Mouse (Mus musculus) intestine, embryonic 14.5 days (tissue): Measurements from ENCODE around the gene Stau1. TPM values are rescaled to one million over a fixed set of nuclear protein-coding genes. Genes with fewer than 3 reads are reported as not detected.

Source experiments
- ATAC-seq: fragments of 200-750 bp; cut with Nextera tagmentation; replicated peaks from 2 replicates; pipeline ENCODE4 v1.8.0; 2017; ENCODE audit warnings: low read depth, moderate number of reproducible peaks, moderate TSS enrichment, moderate library complexity; ENCODE audit not compliant: low FRiP score, low TSS enrichment
- DNase-seq: peaks from one replicate; pipeline ENCODE4 v3.0.0-alpha.2; 2018; ENCODE audit warnings: low spot score
- H3K27ac ChIP-seq: fragments of 300-500 bp; sonication (generic); 2 replicates; pipeline ENCODE4 v1.5.1; 2014; ENCODE audit warnings: low read depth, mild to moderate bottlenecking, control low read depth
- H3K27me3 ChIP-seq: fragments of 300-500 bp; sonication (generic); replicated peaks from 2 replicates; pipeline ENCODE4 v1.6.1; 2014; ENCODE audit warnings: low read length, control low read depth; ENCODE audit not compliant: control insufficient read depth, insufficient read depth
- H3K36me3 ChIP-seq: fragments of 300-500 bp; sonication (generic); 2 replicates; pipeline ENCODE4 v1.6.1; 2014; ENCODE audit warnings: low read length, control low read depth; ENCODE audit not compliant: control insufficient read depth, insufficient read depth
- H3K4me1 ChIP-seq: fragments of 300-500 bp; sonication (generic); replicated peaks from 2 replicates; pipeline ENCODE4 v1.6.1; 2014; ENCODE audit warnings: low read length, control low read depth, mixed read lengths; ENCODE audit not compliant: control insufficient read depth, insufficient read depth
- H3K4me2 ChIP-seq: fragments of 300-500 bp; sonication (generic); 2 replicates; pipeline ENCODE4 v1.6.1; 2014; ENCODE audit warnings: low read length
- H3K4me3 ChIP-seq: fragments of 300-500 bp; sonication (generic); 2 replicates; pipeline ENCODE4 v1.5.1; 2014; ENCODE audit warnings: low read depth, low read length, control low read depth, mixed read lengths
- H3K9ac ChIP-seq: fragments of 300-500 bp; sonication (generic); 2 replicates; pipeline ENCODE4 v1.6.1; 2014; ENCODE audit warnings: mild to moderate bottlenecking, low read length
- H3K9me3 ChIP-seq: fragments of 300-500 bp; sonication (generic); 2 replicates; pipeline ENCODE4 v1.6.1; 2016; ENCODE audit warnings: low read length, control low read depth; ENCODE audit not compliant: control insufficient read depth
- WGBS: fragments of 180-500 bp; shearing (Covaris S2); extraction: QIAGEN DNeasy Blood & Tissue Kit; methylation state at CpG from one replicate; pipeline ENCODE4 v1.1.7; 2014; 5-methylcytosine and 5-hydroxymethylcytosine counted together
- polyA plus RNA-seq: library from polyadenylated mRNA; unstranded; fragments of >200 nt; fragmentation: Nextera tagmentation; extraction: Ambion mirVana; gene quantifications from 2 replicates; pipeline ENCODE4 v1.2.1, GENCODE M21; 2014

Gene Stau1
- polyA plus RNA-seq, 1 experiment from 2014 or later, result 68.8 TPM

DNA sequence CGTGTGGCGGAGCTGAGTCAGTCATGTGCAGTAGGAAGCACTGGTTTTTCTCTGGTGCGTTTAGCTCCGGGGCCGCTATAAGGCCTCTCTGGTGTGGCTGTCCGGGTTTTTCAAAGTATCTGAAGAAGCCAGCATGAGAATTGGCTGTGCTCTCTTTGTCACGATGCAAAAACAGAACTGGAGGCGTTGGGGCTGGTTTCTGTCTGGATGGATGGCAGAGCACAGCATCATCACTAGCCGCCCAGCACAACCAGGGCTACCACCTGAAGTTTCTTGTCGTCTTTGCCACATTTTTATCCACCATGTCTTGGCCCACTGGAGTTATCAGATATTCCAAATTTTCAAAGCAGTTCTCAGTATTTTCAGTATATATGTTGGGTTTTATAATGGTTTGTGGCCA, 47.2 kb downstream of the Stau1 start:
- H3K4me1 ChIP-seq, result no peaks in the 10 kb centered on the region
- 89% methylated on average over 10 of the region's 10 CpGs for WGBS
- H3K27me3 ChIP-seq, result no peaks in the 10 kb centered on the region
- no peak for DNase-seq
- peaks cover 95% of the 10 kb centered on the region for H3K36me3 ChIP-seq
- no peaks in the 10 kb centered on the region for H3K9me3 ChIP-seq
- no peak overlapping the region for H3K4me3 ChIP-seq
- ATAC-seq, result no peak
- no peak overlapping the region for H3K4me2 ChIP-seq
- no peak overlapping the region for H3K27ac ChIP-seq
- no peak overlapping the region for H3K9ac ChIP-seq

DNA sequence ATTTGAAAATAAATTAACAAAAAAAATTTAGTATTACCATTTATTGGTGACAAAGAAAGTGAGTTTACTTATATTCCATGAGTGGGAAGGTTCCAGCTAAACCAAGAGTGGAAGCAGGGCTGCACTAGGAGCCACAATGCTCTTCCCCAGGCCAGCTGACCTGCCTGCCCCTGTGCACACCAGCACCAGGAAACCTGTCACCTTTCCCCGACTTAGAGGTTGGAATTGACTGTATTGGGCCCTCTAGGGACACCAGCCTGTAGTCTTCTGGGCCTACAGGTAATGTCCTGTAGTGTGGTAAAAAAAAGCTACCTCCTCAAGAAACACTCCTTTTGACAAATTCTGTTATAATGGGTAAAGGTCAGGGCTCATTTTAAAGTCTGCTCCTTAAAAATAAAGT, 47.9 kb downstream of the Stau1 start:
- no peak for DNase-seq
- no peak overlapping the region for H3K4me2 ChIP-seq
- no peaks in the 10 kb centered on the region for H3K9me3 ChIP-seq
- ATAC-seq, result no peak
- peaks cover 95% of the 10 kb centered on the region for H3K36me3 ChIP-seq
- 69% methylated on average over 1 of the region's 1 CpGs for WGBS
- no peak overlapping the region for H3K4me3 ChIP-seq
- no peak overlapping the region for H3K9ac ChIP-seq
- no peaks in the 10 kb centered on the region for H3K4me1 ChIP-seq
- no peaks in the 10 kb centered on the region for H3K27me3 ChIP-seq
- no peak overlapping the region for H3K27ac ChIP-seq

DNA sequence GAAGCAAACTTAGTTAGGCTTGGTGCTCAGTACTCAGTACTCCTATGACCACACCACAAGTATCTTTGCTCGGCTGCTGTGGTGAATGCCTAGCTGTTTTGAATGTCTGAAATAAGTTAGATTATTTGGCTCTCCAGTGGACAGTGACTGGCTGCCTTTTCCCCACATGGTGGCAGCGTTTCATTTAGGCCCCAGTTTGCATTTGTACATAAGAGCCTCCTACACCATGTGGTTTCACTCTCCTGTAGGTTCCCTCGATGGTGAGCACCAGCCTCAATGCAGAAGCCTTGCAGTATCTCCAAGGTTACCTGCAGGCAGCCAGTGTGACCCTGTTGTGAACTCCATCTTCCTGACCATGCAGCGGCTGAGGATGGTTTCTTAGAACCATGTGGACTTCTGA, 50.6 kb downstream of the Stau1 start:
- no peaks in the 10 kb centered on the region for H3K27me3 ChIP-seq
- H3K9me3 ChIP-seq, result no peaks in the 10 kb centered on the region
- ATAC-seq (0 out of 2 replicates have a peak, but pooled peaks have one; percentile 26), DNase-seq (no peak)
- no peak overlapping the region for H3K4me2 ChIP-seq
- peaks cover 95% of the 10 kb centered on the region for H3K36me3 ChIP-seq
- no peak overlapping the region for H3K4me3 ChIP-seq
- H3K4me1 ChIP-seq, result no peaks in the 10 kb centered on the region
- H3K9ac ChIP-seq, result no peak overlapping the region
- no peak overlapping the region for H3K27ac ChIP-seq
- 49% methylated on average over 4 of the region's 4 CpGs for WGBS

DNA sequence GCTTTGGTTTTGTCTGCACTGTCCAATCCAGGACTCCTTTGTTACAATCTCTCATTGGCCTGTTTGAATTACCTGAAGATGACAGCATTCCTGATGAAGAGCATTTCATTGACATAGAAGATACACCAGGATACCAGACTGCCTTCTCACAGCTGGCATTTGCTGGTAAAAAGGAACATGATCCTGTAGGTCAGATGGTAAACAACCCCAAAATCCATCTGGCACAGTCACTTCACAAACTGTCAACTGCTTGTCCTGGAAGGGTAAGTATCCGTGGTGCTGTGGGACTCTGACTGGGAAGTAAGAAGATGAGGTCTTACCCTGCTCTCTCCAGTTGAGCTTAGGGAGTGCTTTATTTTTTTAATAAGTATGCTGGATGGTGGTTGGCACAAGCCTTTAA, 51.8 kb downstream of the Stau1 start:
- DNase-seq, result no peak
- no peaks in the 10 kb centered on the region for H3K27me3 ChIP-seq
- no peaks in the 10 kb centered on the region for H3K9me3 ChIP-seq
- no peak overlapping the region for H3K4me2 ChIP-seq
- WGBS, result 90% methylated on average over 1 of the region's 1 CpGs
- no peak for ATAC-seq
- peaks cover 93% of the 10 kb centered on the region for H3K36me3 ChIP-seq
- H3K4me3 ChIP-seq, result no peak overlapping the region
- no peak overlapping the region for H3K27ac ChIP-seq
- no peak overlapping the region for H3K9ac ChIP-seq
- no peaks in the 10 kb centered on the region for H3K4me1 ChIP-seq

DNA sequence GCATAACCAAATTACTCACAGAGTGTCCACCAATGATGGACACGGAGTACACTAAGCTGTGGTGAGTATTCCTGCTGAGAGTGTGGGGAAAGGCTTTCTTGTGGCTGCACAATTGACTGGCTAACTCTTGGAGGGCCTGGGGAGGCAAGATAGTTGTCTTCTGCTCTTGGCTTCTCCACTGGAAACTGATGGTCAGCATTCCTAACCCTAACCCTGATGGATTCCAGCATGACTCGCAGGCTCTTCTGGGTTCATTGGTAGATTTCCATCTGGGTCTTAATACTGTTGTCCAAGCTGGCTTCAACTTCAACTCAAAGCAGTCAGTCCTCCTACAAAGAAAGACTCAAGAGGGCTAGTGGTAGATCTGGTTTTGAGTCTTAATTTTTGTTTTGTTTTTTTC, 53.0 kb downstream of the Stau1 start:
- 92% methylated on average over 2 of the region's 2 CpGs for WGBS
- no peak overlapping the region for H3K4me3 ChIP-seq

DNA sequence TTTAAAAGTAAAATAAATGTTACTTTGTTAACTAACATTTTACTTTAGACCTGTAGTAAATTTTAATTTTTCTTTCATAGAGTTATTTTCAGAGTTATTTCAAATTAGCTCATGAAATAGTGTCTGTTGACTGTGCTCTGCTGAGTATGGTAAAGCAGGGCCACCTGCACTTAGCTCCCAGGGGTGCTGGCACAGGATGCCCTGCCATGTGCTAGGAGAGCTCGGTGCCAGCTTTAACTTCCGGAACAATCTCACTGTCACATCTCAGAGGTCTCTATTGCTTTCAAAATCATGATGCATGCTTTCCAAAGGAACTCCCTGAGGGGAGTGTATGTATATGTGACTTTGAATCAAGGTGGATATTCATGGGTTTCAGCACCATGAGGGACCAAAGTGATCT, 59.9 kb downstream of the Stau1 start:
- no peaks in the 10 kb centered on the region for H3K27me3 ChIP-seq
- no peak overlapping the region for H3K9ac ChIP-seq
- H3K9me3 ChIP-seq, result no peaks in the 10 kb centered on the region
- no peak overlapping the region for H3K27ac ChIP-seq
- peaks cover 94% of the 10 kb centered on the region for H3K36me3 ChIP-seq
- H3K4me1 ChIP-seq, result no peaks in the 10 kb centered on the region
- no peak for ATAC-seq
- no peak overlapping the region for H3K4me3 ChIP-seq
- DNase-seq, result no peak
- H3K4me2 ChIP-seq, result no peak overlapping the region
- 93% methylated on average over 2 of the region's 2 CpGs for WGBS

More for the DNA sequence above, 53.0 kb downstream of the Stau1 start:
- Histone ChIP-seq H3K4me1 (no peaks in the 10 kb centered on the region), H3K9me3 (no peaks in the 10 kb centered on the region), H3K4me2 (no peak overlapping the region), H3K9ac (no peak overlapping the region), H3K36me3 (peaks cover 93% of the 10 kb centered on the region), H3K27ac (no peak overlapping the region), H3K27me3 (no peaks in the 10 kb centered on the region)
- DNase-seq (no peak), ATAC-seq (no peak)

DNA sequence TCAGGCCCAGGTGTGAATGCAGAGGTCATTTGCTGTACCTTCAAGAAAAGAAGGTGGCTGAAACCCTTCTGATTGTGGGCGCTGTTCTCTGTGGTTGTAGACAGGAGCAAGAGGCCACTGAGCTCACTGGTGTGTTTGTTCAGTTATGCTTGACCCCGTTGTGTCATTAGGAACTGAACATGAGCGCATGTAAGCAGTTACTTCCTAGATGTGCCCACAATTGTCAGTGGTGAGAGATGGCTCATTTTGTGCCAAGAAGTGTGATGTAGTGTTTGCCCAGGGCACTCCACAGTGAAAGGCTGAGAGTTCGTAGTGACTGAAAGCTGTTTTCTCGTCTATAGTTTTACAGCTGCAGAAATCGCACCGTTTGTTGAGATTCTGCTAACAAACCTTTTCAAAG, 60.5 kb downstream of the Stau1 start:
- ATAC-seq (no peak), DNase-seq (no peak)
- Histone ChIP-seq H3K4me2 (no peak overlapping the region), H3K27ac (no peak overlapping the region), H3K4me1 (no peaks in the 10 kb centered on the region), H3K4me3 (no peak overlapping the region), H3K9ac (no peak overlapping the region), H3K27me3 (no peaks in the 10 kb centered on the region), H3K36me3 (peaks cover 94% of the 10 kb centered on the region), H3K9me3 (no peaks in the 10 kb centered on the region)
- 92% methylated on average over 7 of the region's 7 CpGs for WGBS

DNA sequence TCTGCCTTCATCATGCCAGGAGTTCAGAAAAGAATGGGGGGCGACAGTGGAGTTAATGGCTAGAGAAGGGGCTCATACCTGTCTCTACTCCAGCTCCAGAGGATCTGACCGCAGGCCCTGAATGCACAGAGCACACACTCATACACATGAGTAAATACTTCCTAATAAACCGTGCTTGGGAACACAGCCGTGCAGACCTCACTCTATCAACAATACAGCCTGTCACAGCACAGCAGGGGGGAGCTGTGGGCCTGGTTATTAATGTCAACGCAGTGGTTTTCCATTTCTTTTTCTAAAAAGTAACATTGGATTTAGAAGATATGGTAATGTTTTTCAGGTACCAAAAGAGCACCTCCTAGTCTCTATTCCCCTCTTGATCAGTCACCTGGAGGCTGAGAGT, 61.7 kb downstream of the Stau1 start:
- H3K4me2 ChIP-seq, result no peak overlapping the region
- DNase-seq (no peak), ATAC-seq (no peak)
- no peaks in the 10 kb centered on the region for H3K4me1 ChIP-seq
- no peaks in the 10 kb centered on the region for H3K27me3 ChIP-seq
- no peak overlapping the region for H3K27ac ChIP-seq
- no peaks in the 10 kb centered on the region for H3K9me3 ChIP-seq
- no peak overlapping the region for H3K4me3 ChIP-seq
- H3K9ac ChIP-seq, result no peak overlapping the region
- WGBS, result 86% methylated on average over 5 of the region's 5 CpGs
- peaks cover 96% of the 10 kb centered on the region for H3K36me3 ChIP-seq

DNA sequence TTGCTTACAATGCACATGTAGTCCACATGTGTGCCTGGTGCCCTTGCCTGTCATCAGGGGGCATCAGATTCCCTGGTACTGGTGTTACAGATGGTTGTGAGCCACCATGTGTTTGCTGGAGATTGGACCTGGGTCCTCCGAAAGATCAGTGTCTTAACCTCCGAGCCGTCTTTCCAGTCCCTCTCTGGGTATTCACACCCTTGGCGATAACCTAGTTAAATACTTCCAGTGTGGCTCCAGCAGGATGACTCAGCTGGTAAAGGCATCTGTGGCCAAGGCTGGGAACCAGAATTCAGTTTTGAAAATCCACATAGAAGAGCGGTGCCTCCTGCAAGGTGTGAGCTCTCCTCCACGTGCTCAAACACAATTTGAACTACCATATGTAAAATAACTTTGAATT, 62.2 kb downstream of the Stau1 start:
- no peak overlapping the region for H3K9ac ChIP-seq
- ATAC-seq, result no peak
- H3K4me3 ChIP-seq, result no peak overlapping the region
- H3K9me3 ChIP-seq, result no peaks in the 10 kb centered on the region
- H3K4me1 ChIP-seq, result no peaks in the 10 kb centered on the region
- H3K36me3 ChIP-seq, result peaks cover 96% of the 10 kb centered on the region
- H3K4me2 ChIP-seq, result no peak overlapping the region
- H3K27ac ChIP-seq, result no peak overlapping the region
- 95% methylated on average over 6 of the region's 6 CpGs for WGBS
- no peaks in the 10 kb centered on the region for H3K27me3 ChIP-seq
- no peak for DNase-seq
